Mouse (Mus musculus) adipose tissue, adult 10 weeks (tissue): Measurements from ENCODE around the gene Golt1a. TPM values are rescaled to one million over a fixed set of nuclear protein-coding genes. Genes with fewer than 3 reads are reported as not detected.

ENCODE experiments used
- polyA plus RNA-seq: library from polyadenylated mRNA; stranded (reverse); fragments of 350-450 nt; fragmentation: Illumina TruSeq; extraction: RNeasy Lipid Tissue Mini Kit (QIAGEN cat#74804); gene quantifications from one replicate; pipeline ENCODE4 v1.2.3, GENCODE M21; 2014; ENCODE audit warnings: low read depth, low replicate concordance

Gene Golt1a
- polyA plus RNA-seq, result 7.8 TPM

DNA sequence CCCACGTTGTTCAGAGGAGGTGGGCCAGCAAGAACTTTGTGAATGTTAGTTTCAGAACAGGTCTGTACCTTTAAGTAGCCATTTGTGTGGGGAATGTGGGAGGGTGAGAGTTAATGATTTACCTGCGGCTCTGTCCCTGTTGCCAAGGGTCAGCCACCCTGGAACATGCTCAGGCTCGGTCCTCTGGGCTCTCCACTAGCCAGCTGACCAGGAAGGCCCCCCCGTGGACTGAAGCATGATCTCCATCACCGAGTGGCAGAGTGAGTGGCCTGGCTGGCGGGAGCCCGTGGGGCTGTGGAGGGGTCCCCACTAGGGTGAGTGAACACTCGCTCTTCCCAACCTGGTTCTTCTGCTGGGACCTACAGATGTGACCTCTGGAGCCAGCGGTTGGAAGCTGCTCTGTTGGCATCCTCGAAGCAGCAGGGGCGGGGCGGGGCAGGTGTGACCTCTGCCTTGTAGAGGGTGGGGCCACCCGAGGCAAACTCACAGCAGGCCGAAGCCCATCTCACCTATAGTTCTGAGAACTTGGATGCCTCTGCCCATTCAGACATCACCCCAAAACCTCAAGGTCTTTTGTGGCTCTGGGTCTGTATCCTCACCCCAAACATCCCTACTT lies at the start of gene Golt1a:
TSS of gene Golt1a (plus strand) at position 149 of the 616 bp plus-strand sequence.

DNA sequence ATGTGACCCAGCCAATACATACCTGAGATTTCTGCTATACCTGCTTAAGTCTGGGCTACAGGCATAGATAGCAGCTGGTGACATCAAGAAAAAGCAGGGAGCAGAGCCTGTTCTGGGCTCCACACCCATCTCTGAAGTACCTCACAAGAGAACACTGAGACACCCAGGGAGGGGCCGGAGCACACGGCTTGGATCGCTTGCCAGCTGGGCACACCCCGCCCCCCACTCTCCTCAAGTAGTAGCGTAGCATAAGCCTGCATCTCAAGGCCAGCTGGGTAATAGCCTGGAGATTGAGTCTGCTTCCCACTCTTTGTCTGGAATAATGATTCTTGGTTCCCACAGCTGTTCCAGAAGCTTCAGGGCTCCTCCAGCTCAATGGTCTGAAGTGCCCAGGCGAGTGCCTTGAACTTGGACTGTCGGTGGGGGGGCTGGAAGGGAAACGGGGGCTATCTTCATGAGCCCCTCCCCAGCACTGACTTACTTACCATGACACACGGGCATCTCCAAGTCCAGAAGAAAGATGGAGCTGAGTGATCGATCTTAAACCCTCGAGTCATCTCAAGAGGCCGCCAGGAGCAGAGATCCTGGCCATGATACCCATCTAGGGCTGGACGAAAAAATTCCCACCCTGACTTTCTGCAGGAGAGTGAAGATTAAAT lies 11.8 kb downstream of the Golt1a start, which contains the start of gene Kiss1:
TSS of gene Kiss1 (plus strand) at position 609 of the 659 bp plus-strand sequence.

DNA sequence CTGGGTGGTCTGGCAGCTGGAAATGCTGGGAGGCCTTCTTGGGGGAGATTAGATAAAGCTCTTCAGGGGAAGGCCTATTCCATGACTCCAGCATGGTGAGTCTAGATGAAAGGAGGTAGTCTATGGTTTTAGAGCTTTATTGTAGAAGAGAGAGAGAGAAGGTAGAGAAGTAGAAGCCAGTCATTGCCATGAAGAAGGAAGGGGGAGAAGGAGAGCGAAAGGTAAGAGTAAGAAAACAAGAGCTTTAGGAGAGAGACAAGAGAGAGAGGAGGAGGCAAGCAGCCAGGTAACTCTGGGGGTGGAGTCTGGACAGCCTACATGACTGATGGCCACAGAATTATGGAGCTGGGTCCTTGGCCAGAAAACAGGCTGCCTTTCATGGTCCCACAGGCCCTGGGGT lies 40.6 kb downstream of the Golt1a start, which contains the start of gene Ren1:
TSS of gene Ren1 (plus strand) at position 301 of the 400 bp plus-strand sequence.

DNA sequence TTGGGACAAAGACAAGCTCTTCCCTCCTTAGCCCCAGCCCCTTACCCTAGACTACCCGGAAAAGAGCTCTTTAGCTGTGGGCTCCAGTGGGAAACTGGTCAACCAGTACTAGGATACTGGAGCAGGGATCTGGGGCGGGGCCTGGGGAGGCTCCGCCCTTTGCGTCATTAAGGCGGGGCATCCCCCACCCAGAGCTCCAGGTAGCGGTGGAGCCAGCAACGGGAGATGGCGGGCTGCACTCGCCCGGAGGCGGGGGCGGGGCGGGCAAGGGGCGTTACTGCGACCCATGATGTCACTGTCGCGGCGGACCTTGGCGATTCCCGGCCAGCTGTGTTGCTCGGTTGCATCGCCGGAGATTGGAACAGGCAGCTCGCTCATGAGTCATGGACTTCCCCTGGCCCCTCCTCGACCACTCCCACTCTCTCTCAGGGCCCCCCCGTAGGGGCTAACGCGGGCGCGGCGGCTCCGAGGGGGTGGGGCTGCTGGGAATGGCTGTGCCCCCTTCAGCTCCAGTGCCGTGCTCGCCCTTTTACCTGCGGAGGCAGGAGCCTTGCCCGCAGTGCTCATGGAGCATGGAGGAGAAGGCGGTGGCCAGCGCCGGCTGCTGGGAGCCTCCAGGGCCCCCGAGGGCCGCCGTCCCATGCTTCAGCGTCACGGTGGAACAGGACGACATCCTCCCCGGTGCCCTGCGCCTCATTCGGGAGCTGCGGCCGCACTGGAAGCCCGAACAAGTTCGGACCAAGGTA lies 53.8 kb downstream of the Golt1a start, which contains the start of gene Etnk2:
TSS of gene Etnk2 (plus strand) at position 297 of the 746 bp plus-strand sequence.

Other genes with a start within 250 kb of the Golt1a start
- 37.3 TPM for gene Ppp1r15b, start 178.7 kb upstream of the Golt1a start, polyA plus RNA-seq
- gene Plekha6, start 145.6 kb upstream of the Golt1a start, polyA plus RNA-seq, result 48.7 TPM
- gene Kiss1, start 12.1 kb downstream of the Golt1a start, polyA plus RNA-seq, result not detected
- gene Ren1, start 40.7 kb downstream of the Golt1a start, polyA plus RNA-seq, result 0.57 TPM
- 5.3 TPM for gene Etnk2, start 53.8 kb downstream of the Golt1a start, polyA plus RNA-seq
- gene Sox13, start 114.6 kb downstream of the Golt1a start, polyA plus RNA-seq, result 42.9 TPM